Mouse (Mus musculus) adrenal gland, adult (tissue): ENCODE measurements at regions not wholly inside any gene's neighbourhood (a gene's known extent, or its start where the extent isn't known, plus 50 kb on each side); places are given as distances from the start of the nearest gene placed in this dataset.

Experiments
- DNase-seq, 2 experiments: peaks; one replicate each; pipeline ENCODE4 v3.0.0; 2022 to 2023; ENCODE audit warnings: low spot score in 1 of 2; ENCODE audit not compliant: inconsistent age in 2 of 2

DNA sequence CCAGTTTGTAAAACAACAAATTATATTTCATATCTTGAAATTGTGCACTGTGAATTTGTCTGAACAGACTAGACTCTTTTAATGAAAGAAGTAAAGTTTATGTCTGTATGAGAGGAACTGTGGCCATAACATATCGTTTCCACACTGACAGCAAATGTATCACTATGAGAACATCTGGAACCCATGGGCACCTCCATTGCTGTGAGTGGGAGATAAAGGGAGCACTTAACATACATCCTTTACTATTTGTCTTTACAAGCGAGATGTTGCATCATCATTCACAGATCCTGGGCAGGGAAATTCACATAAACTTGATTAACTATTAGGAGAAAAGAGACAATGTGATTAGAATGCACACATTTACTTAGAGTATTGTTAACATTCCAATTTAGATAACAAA, 476.2 kb downstream of the Cdh9 start:
- DNase-seq = no peak

DNA sequence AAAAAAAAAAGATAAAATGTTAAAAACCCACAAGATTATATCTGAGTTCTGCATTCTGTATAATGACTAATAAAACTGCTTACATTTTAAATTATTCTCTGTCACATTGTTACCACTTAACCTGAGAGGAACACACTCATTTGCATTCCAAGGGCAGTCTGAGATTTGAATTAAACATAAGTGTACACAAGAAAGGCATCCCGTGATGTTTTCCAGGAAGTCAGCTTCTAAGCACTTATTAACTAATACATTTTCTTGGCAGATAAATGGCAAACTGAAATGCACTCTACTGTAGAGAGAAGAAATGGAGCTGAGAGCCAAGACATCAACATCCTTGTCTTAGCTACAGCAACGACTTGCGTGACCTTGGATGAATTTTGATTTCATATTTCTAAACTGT, 516.5 kb downstream of the Cdh9 start:
- DNase-seq = no peak

GRCm38 (mm10) chr15:17289221-17289620, 560.7 kb downstream of the Cdh9 start:
- no peak for DNase-seq
